Mouse (Mus musculus): ENCODE measurements around the gene Obox7.
"Not testable (repeated sequence)": the region's sequence is repeated elsewhere in the genome, so short reads cannot be mapped to it uniquely, and the experiment has no call there.

Gene Obox7

GRCm38 (mm10) chr7:14659196-14659595, at the start of gene Obox7:
TSS of gene Obox7 (plus strand) at chr7:14659496.
- not testable (repeated sequence) for DNase-seq

GRCm38 (mm10) chr7:14622556-14623542, 36.4 kb upstream of the Obox7 start:
- not testable (repeated sequence) for DNase-seq
